Mouse (Mus musculus) ovary, adult 10 weeks (tissue): ENCODE data around the gene Gpr21. TPM values are rescaled to one million over a fixed set of nuclear protein-coding genes. Genes with fewer than 3 reads are reported as not detected.

Experiments
- polyA plus RNA-seq: library from polyadenylated mRNA; stranded (reverse); fragments of 350-450 nt; fragmentation: Illumina TruSeq; extraction: RNeasy Lipid Tissue Mini Kit (QIAGEN cat#74804); gene quantifications from one replicate; pipeline ENCODE4 v1.2.3, GENCODE M21; 2014

Gene Gpr21
- polyA plus RNA-seq, result 1.5 TPM

GRCm38 (mm10) chr2:37516030-37516710, at the start of gene Gpr21:
Gene Gpr21 (plus strand): TSS chr2:37516332.

Other genes starting within 250 kb of the Gpr21 start
- not detected for gene Olfr368, start 189.8 kb upstream of the Gpr21 start, polyA plus RNA-seq
- 140 TPM for gene Pdcl, start 157.0 kb upstream of the Gpr21 start, polyA plus RNA-seq
- 60.8 TPM for gene Rc3h2, start 93.4 kb upstream of the Gpr21 start, polyA plus RNA-seq
- gene Zbtb26, start 73.2 kb upstream of the Gpr21 start, polyA plus RNA-seq, result 26.0 TPM
- 57.2 TPM for gene Zbtb6, start 73.2 kb upstream of the Gpr21 start, polyA plus RNA-seq
- 74.5 TPM for gene Rabgap1, start 73.1 kb upstream of the Gpr21 start, polyA plus RNA-seq
- gene Strbp, start 187.5 kb downstream of the Gpr21 start, polyA plus RNA-seq, result 164 TPM